Mouse (Mus musculus) intestine, embryonic 15.5 days (tissue): ENCODE measurements around the gene Tarbp2. TPM values are rescaled to one million over a fixed set of nuclear protein-coding genes. Genes with fewer than 3 reads are reported as not detected.
A peak's percentile ranks its signal among the peaks of the same experiment; 100 is the strongest.

Experiments
- ATAC-seq: fragments of 200-750 bp; cut with Nextera tagmentation; 2 replicates; pipeline ENCODE4 v1.8.0; 2017; ENCODE audit warnings: moderate TSS enrichment, moderate library complexity
- H3K27ac ChIP-seq: fragments of 300-500 bp; sonication (generic); 2 replicates; pipeline ENCODE4 v1.5.1; 2015; ENCODE audit warnings: mild to moderate bottlenecking, inconsistent platforms
- H3K27me3 ChIP-seq: fragments of 300-500 bp; sonication (generic); replicated peaks from 2 replicates; pipeline ENCODE4 v1.6.1; 2015; ENCODE audit warnings: inconsistent platforms
- H3K36me3 ChIP-seq: fragments of 300-500 bp; sonication (generic); 2 replicates; pipeline ENCODE4 v1.6.1; 2015; ENCODE audit warnings: inconsistent platforms
- H3K4me1 ChIP-seq: fragments of 300-500 bp; sonication (generic); replicated peaks from 2 replicates; pipeline ENCODE4 v1.6.1; 2015; ENCODE audit warnings: inconsistent platforms
- H3K4me2 ChIP-seq: fragments of 300-500 bp; sonication (generic); replicated peaks from 2 replicates; pipeline ENCODE4 v1.6.1; 2015; ENCODE audit warnings: mild to moderate bottlenecking, inconsistent platforms
- H3K4me3 ChIP-seq: fragments of 300-500 bp; sonication (generic); replicated peaks from 2 replicates; pipeline ENCODE4 v1.5.1; 2015; ENCODE audit warnings: inconsistent platforms
- H3K9ac ChIP-seq: fragments of 300-500 bp; sonication (generic); 2 replicates; pipeline ENCODE4 v1.6.1; 2015; ENCODE audit warnings: inconsistent platforms
- H3K9me3 ChIP-seq: fragments of 300-500 bp; sonication (generic); 2 replicates; pipeline ENCODE4 v1.6.1; 2016; ENCODE audit warnings: inconsistent platforms
- WGBS: fragments of 180-500 bp; shearing (Covaris S2); methylation state at CpG from one replicate; pipeline ENCODE4 v1.1.7; 2015; 5-methylcytosine and 5-hydroxymethylcytosine counted together
- polyA plus RNA-seq: library from polyadenylated mRNA; unstranded; fragments of >200 nt; fragmentation: Nextera tagmentation; extraction: Ambion mirVana; gene quantifications from 2 replicates; pipeline ENCODE4 v1.2.1, GENCODE M21; 2015

Gene Tarbp2
- polyA plus RNA-seq = 94.1 and 101 TPM in 2 replicates

DNA sequence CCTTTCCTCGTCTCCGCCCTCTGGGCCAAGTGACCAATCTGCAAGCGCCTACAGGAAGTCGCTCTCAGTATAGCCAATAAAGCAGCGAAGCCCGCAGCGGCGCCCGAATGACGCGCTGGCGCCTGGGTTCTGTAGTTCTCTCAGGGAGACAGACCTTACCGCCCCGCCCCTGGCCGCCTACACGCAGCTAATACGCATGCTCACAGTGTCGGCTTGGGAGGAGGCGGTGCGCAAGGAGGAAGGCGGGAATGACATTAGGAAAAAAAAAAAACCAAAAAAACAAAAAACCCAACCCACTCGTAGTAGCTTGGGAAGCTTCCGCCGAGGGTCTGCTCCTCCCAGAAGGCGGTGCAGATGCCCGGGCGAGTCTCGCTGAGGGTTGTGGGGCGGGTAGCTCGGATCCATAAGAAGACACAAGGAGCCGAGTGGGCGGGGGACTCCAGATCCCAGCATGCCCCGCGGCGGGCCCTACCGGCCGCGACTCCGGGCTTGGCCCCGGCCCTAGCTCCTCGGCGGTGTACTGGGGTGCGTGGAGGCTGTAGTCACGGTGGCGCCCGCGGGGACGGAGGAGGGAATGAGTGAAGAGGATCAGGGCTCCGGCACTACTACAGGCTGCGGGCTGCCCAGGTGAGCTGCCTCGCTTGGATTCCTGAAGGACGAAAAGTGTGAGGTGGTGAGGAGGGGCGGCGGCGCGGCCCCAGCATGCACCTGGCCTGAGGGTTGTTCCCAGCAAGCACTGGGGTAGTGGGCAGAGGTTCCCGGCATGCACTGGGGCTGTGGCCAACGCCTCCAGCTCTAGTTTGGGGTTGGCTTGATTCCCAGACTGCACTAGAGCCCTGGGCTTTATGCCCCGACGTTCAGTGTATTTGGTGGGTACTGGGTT, at the start of gene Tarbp2:
Gene Tarbp2, plus strand, starts transcription at position 217 of the 883 bp plus-strand sequence.
- peak within 1 kb of the TSS; percentile 68 for H3K4me3 ChIP-seq
- under 1% methylated on average over 59 of the region's 60 CpGs for WGBS

GRCm38 (mm10) chr15:102468675-102469370, 49.2 kb upstream of the Tarbp2 start:
- WGBS = 95% methylated on average over 9 of the region's 9 CpGs
- H3K27ac ChIP-seq = no peak overlapping the region
- no peak overlapping the region for H3K4me3 ChIP-seq
- ATAC-seq = no peak
- H3K9me3 ChIP-seq = no peaks in the 10 kb centered on the region
- H3K4me1 ChIP-seq = peaks cover 3% of the 10 kb centered on the region
- H3K4me2 ChIP-seq = no peak overlapping the region
- no peaks in the 10 kb centered on the region for H3K27me3 ChIP-seq
- 0 out of 2 replicates have a peak, but pooled peaks cover 10% of the 10 kb centered on the region for H3K36me3 ChIP-seq
- H3K9ac ChIP-seq = no peak overlapping the region

More for the DNA sequence above, at the start of gene Tarbp2:
- Histone ChIP-seq H3K4me1 (peaks cover 24% of the 10 kb centered on the region), H3K9ac (peak within 1 kb of the TSS; percentile 87), H3K27ac (peak within 1 kb of the TSS; percentile 99), H3K36me3 (peaks cover 10% of the 10 kb centered on the region; the same call in 1 of the 2 replicates), H3K4me2 (peak within 1 kb of the TSS; percentile 94), H3K27me3 (no peaks in the 10 kb centered on the region), H3K9me3 (no peaks in the 10 kb centered on the region)
- ATAC-seq = peak; percentile 94

DNA sequence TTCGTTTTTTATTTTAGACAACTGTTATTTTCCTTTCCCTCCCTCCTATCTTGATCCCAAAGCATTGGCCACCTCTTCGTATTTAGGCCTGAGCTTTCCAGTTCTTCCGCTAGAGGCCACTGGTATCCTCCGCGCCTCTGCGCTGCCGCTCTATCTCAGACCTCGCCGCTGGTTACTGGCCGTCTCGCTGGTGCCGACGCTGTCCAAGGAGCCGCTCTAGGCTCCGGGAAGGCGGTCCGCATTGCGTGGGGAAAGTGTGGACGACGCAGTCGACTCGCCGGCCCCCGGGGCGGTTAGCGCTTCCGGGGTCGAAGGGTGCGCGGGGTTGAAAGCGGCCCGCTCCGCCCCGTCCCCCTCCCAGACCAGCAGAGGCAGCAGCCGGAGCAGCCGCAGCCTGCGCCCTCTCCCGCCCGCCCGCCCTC, 47.8 kb upstream of the Tarbp2 start, which contains the start of gene Pcbp2:
Gene Pcbp2, plus strand, starts transcription at position 357 of the 422 bp plus-strand sequence.
- H3K36me3 ChIP-seq = peaks cover 14% of the 10 kb centered on the region; the same call in 1 of the 2 replicates
- ATAC-seq = peak; percentile 100
- WGBS = under 1% methylated on average over 31 of the region's 40 CpGs

GRCm38 (mm10) chr15:102470605-102471294, 47.2 kb upstream of the Tarbp2 start:
- H3K4me1 ChIP-seq = peaks cover 3% of the 10 kb centered on the region
- peak overlapping the region; percentile 97 for H3K27ac ChIP-seq
- H3K9me3 ChIP-seq = no peaks in the 10 kb centered on the region
- H3K4me2 ChIP-seq = peak overlapping the region; percentile 51
- 1% methylated on average over 36 of the region's 67 CpGs for WGBS
- H3K36me3 ChIP-seq = peaks cover 19% of the 10 kb centered on the region
- no peaks in the 10 kb centered on the region for H3K27me3 ChIP-seq
- peak overlapping the region; percentile 90 for H3K4me3 ChIP-seq
- peak overlapping the region; percentile 95 for H3K9ac ChIP-seq
- peak; percentile 80 for ATAC-seq

More for the DNA sequence above, 47.8 kb upstream of the Tarbp2 start, which contains the start of gene Pcbp2:
- Histone ChIP-seq H3K9me3 (no peaks in the 10 kb centered on the region), H3K4me3 (peak within 1 kb of the TSS; percentile 90), H3K4me1 (peaks cover 3% of the 10 kb centered on the region), H3K27me3 (no peaks in the 10 kb centered on the region), H3K9ac (peak within 1 kb of the TSS; percentile 95), H3K27ac (peak within 1 kb of the TSS; percentile 97), H3K4me2 (peak within 1 kb of the TSS; percentile 51)

DNA sequence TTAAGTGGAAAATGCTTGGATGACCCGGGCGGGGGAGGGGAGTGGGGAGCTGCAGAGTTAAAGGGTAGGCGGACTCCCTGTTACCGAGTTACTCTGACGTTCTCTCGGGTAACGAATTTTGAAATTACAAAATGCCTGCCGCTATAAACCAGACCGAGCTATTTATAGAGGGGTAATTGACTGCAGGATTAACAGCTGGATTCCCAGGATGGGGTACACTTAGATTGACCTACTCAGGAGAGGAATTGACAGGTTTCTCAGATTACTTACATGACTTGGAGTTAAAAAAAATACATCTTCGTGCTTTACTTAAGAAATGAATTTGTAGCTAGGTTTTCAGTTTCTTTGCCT, 46.7 kb upstream of the Tarbp2 start:
- Histone ChIP-seq H3K4me3 (peak overlapping the region; percentile 90), H3K4me2 (peak overlapping the region; percentile 51), H3K27me3 (no peaks in the 10 kb centered on the region), H3K4me1 (peaks cover 3% of the 10 kb centered on the region), H3K36me3 (peaks cover 24% of the 10 kb centered on the region), H3K9me3 (no peaks in the 10 kb centered on the region), H3K27ac (peak overlapping the region; percentile 97), H3K9ac (peak overlapping the region; percentile 95)
- 2% methylated on average over 10 of the region's 10 CpGs for WGBS
- ATAC-seq = no peak; the same call in 1 of the 2 replicates

DNA sequence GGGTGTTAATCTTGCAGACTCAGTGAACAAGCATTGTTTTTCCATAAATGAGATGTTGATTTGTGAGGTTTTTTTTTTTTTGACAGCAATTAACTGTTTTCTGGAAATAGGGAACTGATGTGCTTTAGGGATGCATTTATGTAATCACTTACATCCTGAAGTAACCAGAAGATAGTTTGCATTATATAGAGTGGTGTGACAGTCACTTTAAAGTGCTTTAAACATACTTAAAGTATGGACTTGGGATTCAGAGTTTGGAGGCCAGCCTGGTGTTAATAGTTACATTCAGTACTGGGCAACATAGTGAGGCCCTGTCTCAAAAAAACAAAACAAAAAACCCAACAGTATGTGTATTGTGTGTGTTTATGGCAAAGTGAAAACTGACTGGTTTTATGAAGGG, 46.3 kb upstream of the Tarbp2 start:
- Histone ChIP-seq H3K27ac (no peak overlapping the region), H3K9ac (peak overlapping the region; percentile 95), H3K4me3 (peak overlapping the region; percentile 90), H3K4me1 (peaks cover 3% of the 10 kb centered on the region), H3K4me2 (peak overlapping the region; percentile 51), H3K27me3 (no peaks in the 10 kb centered on the region), H3K9me3 (no peaks in the 10 kb centered on the region), H3K36me3 (peaks cover 26% of the 10 kb centered on the region)
- ATAC-seq = no peak

DNA sequence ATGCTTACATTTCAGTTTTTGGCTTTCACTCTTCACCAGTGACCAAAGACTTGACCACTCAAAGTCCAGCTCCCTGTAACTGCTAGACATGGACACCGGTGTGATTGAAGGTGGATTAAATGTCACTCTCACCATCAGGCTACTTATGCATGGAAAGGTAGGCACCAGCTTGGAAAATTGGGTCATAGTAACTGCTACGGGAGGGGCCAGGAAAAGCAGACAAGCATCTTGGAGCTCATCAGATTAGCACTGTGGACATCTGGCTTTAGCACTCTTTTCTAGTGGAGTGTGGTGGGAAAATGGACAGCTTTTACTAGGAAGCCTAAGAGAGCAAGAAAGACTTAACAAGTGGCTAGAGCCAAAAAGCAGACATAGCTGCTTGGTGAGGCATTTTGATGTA, 44.7 kb upstream of the Tarbp2 start:
- Histone ChIP-seq H3K36me3 (peaks cover 28% of the 10 kb centered on the region), H3K4me3 (no peak overlapping the region), H3K4me2 (no peak overlapping the region), H3K27ac (no peak overlapping the region), H3K27me3 (no peaks in the 10 kb centered on the region), H3K9me3 (no peaks in the 10 kb centered on the region), H3K4me1 (peaks cover 3% of the 10 kb centered on the region), H3K9ac (no peak overlapping the region)
- 74% methylated on average over 2 of the region's 2 CpGs for WGBS
- ATAC-seq = no peak

GRCm38 (mm10) chr15:102474520-102474919, 43.5 kb upstream of the Tarbp2 start:
- ATAC-seq = no peak
- 81% methylated on average over 2 of the region's 2 CpGs for WGBS
- H3K4me3 ChIP-seq = no peak overlapping the region
- H3K9ac ChIP-seq = no peak overlapping the region
- peaks cover 3% of the 10 kb centered on the region for H3K4me1 ChIP-seq
- H3K27me3 ChIP-seq = no peaks in the 10 kb centered on the region
- no peaks in the 10 kb centered on the region for H3K9me3 ChIP-seq
- peaks cover 28% of the 10 kb centered on the region for H3K36me3 ChIP-seq
- no peak overlapping the region for H3K27ac ChIP-seq
- no peak overlapping the region for H3K4me2 ChIP-seq

GRCm38 (mm10) chr15:102483136-102483535, 34.9 kb upstream of the Tarbp2 start:
- Histone ChIP-seq H3K36me3 (peaks cover 40% of the 10 kb centered on the region), H3K27ac (no peak overlapping the region), H3K9me3 (no peaks in the 10 kb centered on the region), H3K4me3 (no peak overlapping the region), H3K27me3 (no peaks in the 10 kb centered on the region), H3K4me1 (no peaks in the 10 kb centered on the region), H3K9ac (no peak overlapping the region), H3K4me2 (no peak overlapping the region)
- no peak for ATAC-seq
- WGBS = 85% methylated on average over 3 of the region's 3 CpGs

DNA sequence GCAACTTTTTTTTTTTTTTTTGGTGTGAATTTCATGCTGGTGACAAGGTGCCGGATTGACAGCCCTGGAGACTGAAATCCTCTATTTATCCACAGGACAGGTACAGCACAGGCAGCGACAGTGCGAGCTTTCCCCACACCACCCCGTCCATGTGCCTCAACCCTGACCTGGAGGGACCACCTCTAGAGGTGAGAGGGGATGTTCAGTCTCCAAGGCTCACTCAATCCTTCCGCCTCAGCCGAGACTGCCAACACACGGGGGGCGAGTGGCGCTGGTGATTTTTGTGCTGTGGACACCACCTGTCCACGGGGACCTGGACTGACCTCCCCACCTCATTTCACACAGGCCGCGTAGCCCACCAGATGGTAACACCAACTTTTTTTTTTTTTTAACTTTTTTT, 32.1 kb upstream of the Tarbp2 start:
- H3K4me3 ChIP-seq = no peak overlapping the region
- H3K4me2 ChIP-seq = no peak overlapping the region
- no peak for ATAC-seq
- H3K4me1 ChIP-seq = no peaks in the 10 kb centered on the region
- H3K9ac ChIP-seq = no peak overlapping the region
- no peaks in the 10 kb centered on the region for H3K9me3 ChIP-seq
- H3K27ac ChIP-seq = no peak overlapping the region
- H3K27me3 ChIP-seq = no peaks in the 10 kb centered on the region
- 92% methylated on average over 12 of the region's 12 CpGs for WGBS
- peaks cover 52% of the 10 kb centered on the region for H3K36me3 ChIP-seq

DNA sequence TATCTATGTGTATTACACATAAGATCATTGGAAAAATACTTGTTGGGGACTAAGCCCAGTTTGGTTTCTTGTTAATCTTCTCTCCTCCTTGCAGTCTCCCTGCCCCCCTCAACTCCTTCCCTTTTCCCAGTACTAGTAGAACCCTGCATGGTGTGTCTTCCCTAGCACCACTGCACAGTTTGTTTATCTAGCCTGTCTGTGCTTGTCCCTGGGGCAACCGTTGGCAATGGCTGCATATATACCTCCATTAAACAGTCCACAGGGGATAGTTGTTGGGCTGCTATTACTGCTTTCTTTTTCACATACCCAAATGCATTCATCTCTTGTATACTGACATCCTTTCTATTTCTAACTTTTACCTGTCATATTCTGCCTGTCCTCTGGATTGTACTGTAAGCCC, 30.3 kb upstream of the Tarbp2 start:
- Histone ChIP-seq H3K27me3 (no peaks in the 10 kb centered on the region), H3K4me1 (no peaks in the 10 kb centered on the region), H3K9ac (no peak overlapping the region), H3K9me3 (no peaks in the 10 kb centered on the region), H3K4me3 (no peak overlapping the region), H3K27ac (no peak overlapping the region), H3K4me2 (no peak overlapping the region), H3K36me3 (peaks cover 53% of the 10 kb centered on the region)
- 77% methylated on average over 1 of the region's 1 CpGs for WGBS
- ATAC-seq = no peak

- 84% methylated on average over 3 of the region's 3 CpGs for WGBS
- Histone ChIP-seq H3K4me2 (no peak overlapping the region), H3K27me3 (no peaks in the 10 kb centered on the region), H3K9me3 (no peaks in the 10 kb centered on the region), H3K36me3 (peaks cover 56% of the 10 kb centered on the region), H3K4me3 (no peak overlapping the region), H3K9ac (no peak overlapping the region), H3K27ac (no peak overlapping the region), H3K4me1 (peaks cover 12% of the 10 kb centered on the region)
- no peak for ATAC-seq
Observed at GRCm38 (mm10) chr15:102498322-102498721, 19.7 kb upstream of the Tarbp2 start.
